ENCODE assay signal across 9 mouse cellular contexts in the genomic region with DNA sequence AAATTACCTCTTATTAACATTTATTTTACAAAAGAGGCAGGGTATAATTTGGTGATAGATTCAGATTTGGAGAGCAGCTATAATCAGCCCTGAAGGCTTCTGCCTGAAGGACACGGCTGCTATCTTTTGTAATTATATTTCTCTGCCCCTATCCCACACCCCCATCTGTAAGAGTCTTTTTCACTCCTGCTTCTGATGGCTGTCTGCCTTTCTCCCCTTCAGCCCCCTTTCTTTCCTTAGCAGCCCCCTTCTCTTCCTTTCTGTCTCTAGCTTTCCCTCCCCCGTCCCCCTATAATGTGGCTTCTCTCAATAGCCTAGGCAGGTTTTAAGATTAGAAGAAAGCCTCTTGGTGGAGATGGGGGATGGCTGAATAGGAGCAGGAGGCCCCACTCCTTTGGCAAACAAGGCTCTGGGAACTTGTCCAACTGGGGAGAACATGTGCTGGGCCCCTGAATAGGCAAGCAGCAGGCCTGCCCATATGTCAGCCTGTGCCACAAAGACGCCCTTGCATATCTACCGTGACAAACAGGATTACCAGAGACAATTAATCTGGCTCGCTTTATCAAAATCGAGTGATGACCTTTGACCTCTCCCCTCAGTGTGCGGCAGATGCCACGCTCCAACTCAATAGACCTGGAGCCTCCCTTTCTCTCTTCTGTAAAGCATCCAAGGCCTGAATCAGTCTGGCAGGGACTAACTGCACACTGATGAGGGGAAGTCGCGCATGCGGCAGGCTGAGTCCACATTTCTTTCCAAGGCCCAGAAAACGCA.
DNase-seq lines count a peak whose midpoint lies in the region; ATAC-seq lines count a peak whose summit lies in the region.
"Had no signal": no experiment of that assay in that cellular context is flagged by ENCODE, and none has a peak within 500 bp of the region (broad histone marks: within the 10 kb centered on the region; RNA-seq: fewer than 3 reads in every experiment).

No protein-coding gene starts in this region.

- ATAC-seq in kidney, embryonic 14.5 days (ENCODE audit: low FRiP score, low TSS enrichment): no peak

- no peak overlapping the region for H3K4me3 ChIP-seq in kidney, embryonic 14.5 days (ENCODE audit: low read length)

- DNase-seq in cerebellum, adult 18-20 months: peak; percentile 77 to 81
- peak; percentile 52 for DNase-seq in embryo, embryonic 11.5 days (ENCODE audit: low read depth, low spot score)
- peak; percentile 26 to 29 for DNase-seq in heart, postnatal 10 days
- DNase-seq in left cerebral cortex, adult 11 months (ENCODE audit: low spot score): peak; percentile 31
- DNase-seq in neural tube, embryonic 10.5 days (ENCODE audit: extremely low spot score, low spot score): peak; percentile 70
- peak; percentile 9 for DNase-seq in yolk sac, embryonic 10.5 days (ENCODE audit: low spot score)
- DNase-seq in adrenal gland, postnatal 36 days: no peak

- H3K9me3 ChIP-seq in kidney, embryonic 14.5 days (ENCODE audit: control insufficient read depth, low read length): no peaks in the 10 kb centered on the region

- no peak overlapping the region for H3K27ac ChIP-seq in kidney, embryonic 14.5 days (ENCODE audit: low read depth, low read length)
- H3K27ac ChIP-seq: macrophage had no signal

- H3K36me3 ChIP-seq in kidney, embryonic 14.5 days (ENCODE audit: control insufficient read depth, insufficient read depth, low read length): no peaks in the 10 kb centered on the region

- no peak overlapping the region for H3K9ac ChIP-seq in kidney, embryonic 14.5 days (ENCODE audit: low read depth, low read length)

- intact Hi-C loops in heart, postnatal 10 days (cut with DNase I): no loop called here

- H3K4me1 ChIP-seq in kidney, embryonic 14.5 days (ENCODE audit: control insufficient read depth, insufficient read depth, low read length): no peaks in the 10 kb centered on the region

- 81% methylated on average over 12 of the region's 12 CpGs for WGBS in kidney, embryonic 14.5 days

- H3K27me3 ChIP-seq in kidney, embryonic 14.5 days (ENCODE audit: control insufficient read depth, insufficient read depth, low read length): no peaks in the 10 kb centered on the region

- no peak overlapping the region for H3K4me2 ChIP-seq in kidney, embryonic 14.5 days (replicated peaks; ENCODE audit: low read depth, low read length)

Comparison
In these comparisons a context has a peak if more than half of its experiments do, and no peak if none do; other contexts are left out.
1. DNase-seq: peak in cerebellum, adult 18-20 months (2 of 2), embryo, embryonic 11.5 days (single experiment), heart, postnatal 10 days (2 of 2), left cerebral cortex, adult 11 months (single experiment), neural tube, embryonic 10.5 days (single experiment) and yolk sac, embryonic 10.5 days (single experiment); none in adrenal gland, postnatal 36 days (0 of 2).